Mouse (Mus musculus): ENCODE data around the gene Slc25a25.
A peak's percentile ranks its signal among the peaks of the same experiment; 100 is the strongest.
"Not testable (repeated sequence)": the region's sequence is repeated elsewhere in the genome, so short reads cannot be mapped to it uniquely, and the experiment has no call there.

Gene Slc25a25

GRCm38 (mm10) chr2:32450881-32451844 lies at the start of gene Slc25a25:
TSS of gene Slc25a25 (minus strand) at chr2:32451445.
- peak; percentile 99 for DNase-seq

GRCm38 (mm10) chr2:32500461-32500860 lies 49.2 kb upstream of the Slc25a25 start:
- DNase-seq: no peak

- peak; percentile 74 for DNase-seq
Observed at GRCm38 (mm10) chr2:32499365-32499764, 48.1 kb upstream of the Slc25a25 start.

- DNase-seq: no peak
Observed at GRCm38 (mm10) chr2:32496190-32496589, 44.9 kb upstream of the Slc25a25 start.

- DNase-seq: peak; percentile 82
Observed at GRCm38 (mm10) chr2:32495185-32495726, 44.0 kb upstream of the Slc25a25 start.

GRCm38 (mm10) chr2:32494522-32494921 lies 43.3 kb upstream of the Slc25a25 start:
- no peak for DNase-seq

- no peak for DNase-seq
Observed at GRCm38 (mm10) chr2:32493301-32493701, 42.1 kb upstream of the Slc25a25 start.

GRCm38 (mm10) chr2:32492661-32493060 lies 41.4 kb upstream of the Slc25a25 start:
- DNase-seq: no peak

- DNase-seq: not testable (repeated sequence)
Observed at GRCm38 (mm10) chr2:32490730-32491129, 39.5 kb upstream of the Slc25a25 start.

- DNase-seq: peak; percentile 95
Observed at GRCm38 (mm10) chr2:32488679-32489078, 37.4 kb upstream of the Slc25a25 start.

GRCm38 (mm10) chr2:32487124-32487623 lies 35.9 kb upstream of the Slc25a25 start:
- DNase-seq: peak; percentile 99

GRCm38 (mm10) chr2:32486155-32486554 lies 34.9 kb upstream of the Slc25a25 start:
- no peak for DNase-seq

- no peak for DNase-seq
Observed at GRCm38 (mm10) chr2:32485751-32486150, 34.5 kb upstream of the Slc25a25 start.

- no peak for DNase-seq
Observed at GRCm38 (mm10) chr2:32484933-32485332, 33.7 kb upstream of the Slc25a25 start.

- peak; percentile 57 for DNase-seq
Observed at GRCm38 (mm10) chr2:32483179-32483875, 32.1 kb upstream of the Slc25a25 start.

GRCm38 (mm10) chr2:32482351-32482750 lies 31.1 kb upstream of the Slc25a25 start:
- no peak for DNase-seq

GRCm38 (mm10) chr2:32475361-32475760 lies 24.1 kb upstream of the Slc25a25 start:
- not testable (repeated sequence) for DNase-seq

GRCm38 (mm10) chr2:32471681-32472061 lies 20.4 kb upstream of the Slc25a25 start:
- DNase-seq: peak; percentile 75

- DNase-seq: no peak
Observed at GRCm38 (mm10) chr2:32471001-32471680, 19.9 kb upstream of the Slc25a25 start.

GRCm38 (mm10) chr2:32464212-32464891 lies 13.1 kb upstream of the Slc25a25 start:
- peak; percentile 69 for DNase-seq

GRCm38 (mm10) chr2:32463773-32464172 lies 12.5 kb upstream of the Slc25a25 start:
- no peak for DNase-seq

- no peak for DNase-seq
Observed at GRCm38 (mm10) chr2:32459657-32460056, 8.4 kb upstream of the Slc25a25 start.
